Mouse (Mus musculus) c-Kit-positive CD71-positive TER-119-negative erythroid progenitor cells, embryonic 14.5 days (primary cell): ENCODE data around the gene Hist2h4.
A peak's percentile ranks its signal among the peaks of the same experiment; 100 is the strongest.
"Not testable (repeated sequence)": the region's sequence is repeated elsewhere in the genome, so short reads cannot be mapped to it uniquely, and the experiment has no call there.

Experiments used
- DNase-seq: peaks from one replicate; pipeline ENCODE4 v3.0.0-alpha.2; 2013; ENCODE audit warnings: low read depth

Gene Hist2h4

GRCm38 (mm10) chr3:96246018-96246417, 17.1 kb downstream of the Hist2h4 start:
- not testable (repeated sequence) for DNase-seq

- DNase-seq: not testable (repeated sequence)
Observed at GRCm38 (mm10) chr3:96245003-96245886, 17.9 kb downstream of the Hist2h4 start, which contains the start of gene Hist2h2aa1. Hist2h2aa1 (plus strand) TSS chr3:96245497.

- DNase-seq: no peak
Observed at GRCm38 (mm10) chr3:96243921-96244572, 19.1 kb downstream of the Hist2h4 start.

- DNase-seq: no peak
Observed at GRCm38 (mm10) chr3:96240799-96241197, 22.3 kb downstream of the Hist2h4 start.

- not testable (repeated sequence) for DNase-seq
Observed at GRCm38 (mm10) chr3:96239949-96240798, 22.9 kb downstream of the Hist2h4 start, which contains the start of gene Hist2h2aa2. Hist2h2aa2 (minus strand) TSS chr3:96240276.

- DNase-seq: not testable (repeated sequence)
Observed at GRCm38 (mm10) chr3:96238954-96239793, 23.9 kb downstream of the Hist2h4 start, which contains the start of gene Hist2h3c2. Hist2h3c2 (minus strand) TSS chr3:96239127.

- peak; percentile 80 for DNase-seq
Observed at GRCm38 (mm10) chr3:96237904-96238511, 25.1 kb downstream of the Hist2h4 start.

- peak; percentile 56 for DNase-seq
Observed at GRCm38 (mm10) chr3:96237335-96237903, 25.7 kb downstream of the Hist2h4 start.

- no peak for DNase-seq
Observed at GRCm38 (mm10) chr3:96236834-96237334, 26.2 kb downstream of the Hist2h4 start.

GRCm38 (mm10) chr3:96235836-96236235, 27.3 kb downstream of the Hist2h4 start:
- DNase-seq: no peak

GRCm38 (mm10) chr3:96234914-96235313, 28.2 kb downstream of the Hist2h4 start:
- no peak for DNase-seq

GRCm38 (mm10) chr3:96231758-96232120, 31.4 kb downstream of the Hist2h4 start:
- no peak for DNase-seq

GRCm38 (mm10) chr3:96230910-96231757, 32.0 kb downstream of the Hist2h4 start:
- no peak for DNase-seq

GRCm38 (mm10) chr3:96230404-96230803, 32.7 kb downstream of the Hist2h4 start:
- DNase-seq: no peak

- no peak for DNase-seq
Observed at GRCm38 (mm10) chr3:96228828-96229227, 34.3 kb downstream of the Hist2h4 start.

GRCm38 (mm10) chr3:96226695-96227648, 36.1 kb downstream of the Hist2h4 start:
- no peak for DNase-seq

- DNase-seq: peak; percentile 23
Observed at GRCm38 (mm10) chr3:96225421-96225820, 37.7 kb downstream of the Hist2h4 start.

GRCm38 (mm10) chr3:96222774-96223173, 40.3 kb downstream of the Hist2h4 start:
- DNase-seq: no peak
